Mouse (Mus musculus) layer of hippocampus, adult 2 months (tissue): ENCODE data around the gene B3gat2. TPM values are rescaled to one million over a fixed set of nuclear protein-coding genes. Genes with fewer than 3 reads are reported as not detected.

Experiments used
- DNase-seq, 2 experiments: peaks; one replicate each; pipeline ENCODE4 v3.0.0; 2022; ENCODE audit warnings: low spot score in 2 of 2
- H3K27ac ChIP-seq: fragments of 200-600 bp; 2 replicates; pipeline ENCODE4 v1.8.1; 2022
- H3K4me3 ChIP-seq: fragments of 200-600 bp; 2 replicates; pipeline ENCODE4 v1.8.1; 2022; ENCODE audit warnings: mild to moderate bottlenecking
- CTCF ChIP-seq: fragments of 200-600 bp; conservative IDR thresholded peaks from 2 replicates; pipeline ENCODE4 v1.8.1; 2022; ENCODE audit warnings: antibody characterized with exemption, mild to moderate bottlenecking, moderate library complexity
- long read RNA-seq, 2 experiments: library from polyadenylated mRNA; stranded (forward); transcript quantifications; one replicate each; pipeline ENCODE4 v2.0.0; 2021; ENCODE audit warnings: borderline mapping rate in 2 of 2
- total RNA-seq, 2 experiments: library from RNA; stranded (reverse); gene quantifications; 2 replicates each; pipeline ENCODE4 v1.2.3; 2021

The B3gat2 gene
- 10 to 100 TPM; 12.7 to 13.9 TPM for total RNA-seq
- long read RNA-seq, experiment 1, full-length matches to known transcripts: 2 of 5 reads
- long read RNA-seq, experiment 1, partial matches to known transcripts: 0 of 5 reads
- long read RNA-seq, experiment 1, other reads (novel, unspliced or antisense): 3 of 5 reads
- long read RNA-seq, experiment 2, full-length matches to known transcripts: 4 of 6 reads
- long read RNA-seq, experiment 2, partial matches to known transcripts: 0 of 6 reads
- long read RNA-seq, experiment 2, other reads (novel, unspliced or antisense): 2 of 6 reads

DNA sequence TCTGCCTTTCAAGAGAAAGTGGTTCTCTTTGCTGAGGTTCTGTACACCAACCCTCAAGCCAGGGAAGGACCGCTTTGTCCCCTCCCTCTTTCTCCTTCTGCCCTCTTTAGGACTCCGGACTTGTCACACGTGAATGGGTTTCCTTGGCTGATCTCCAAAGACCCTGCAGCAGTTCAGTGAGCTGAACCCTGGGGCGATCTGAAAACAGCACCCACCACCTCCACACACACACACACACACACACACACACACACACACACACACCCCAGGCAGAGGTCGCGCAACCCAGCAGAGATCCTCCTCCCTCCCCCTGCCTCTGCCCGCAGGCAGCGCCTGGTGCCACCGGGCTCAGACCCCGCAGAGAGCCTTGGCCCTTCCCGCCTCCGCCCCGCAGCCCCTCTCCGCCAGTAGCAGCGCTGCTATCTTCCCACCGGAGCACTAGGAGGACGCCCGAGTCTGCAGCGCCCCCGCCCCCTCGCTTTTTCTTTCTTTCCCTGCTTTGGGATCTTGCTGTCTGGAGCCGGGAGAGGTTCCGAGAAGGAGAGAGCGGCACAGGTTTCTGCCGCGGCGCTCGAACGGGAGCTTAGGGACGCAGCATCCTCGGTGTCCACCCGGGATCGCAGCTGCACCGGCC, at the start of gene B3gat2:
TSS of gene B3gat2 (plus strand) at position 252 of the 634 bp plus-strand sequence.
- H3K27ac ChIP-seq: peak within 1 kb of the TSS; percentile 51; the same call in 1 of the 2 replicates
- peak in 1 of 2 experiments; percentile 18 for DNase-seq
- peak within 1 kb of the TSS; percentile 67 for H3K4me3 ChIP-seq
- no peak for TF ChIP-seq CTCF

DNA sequence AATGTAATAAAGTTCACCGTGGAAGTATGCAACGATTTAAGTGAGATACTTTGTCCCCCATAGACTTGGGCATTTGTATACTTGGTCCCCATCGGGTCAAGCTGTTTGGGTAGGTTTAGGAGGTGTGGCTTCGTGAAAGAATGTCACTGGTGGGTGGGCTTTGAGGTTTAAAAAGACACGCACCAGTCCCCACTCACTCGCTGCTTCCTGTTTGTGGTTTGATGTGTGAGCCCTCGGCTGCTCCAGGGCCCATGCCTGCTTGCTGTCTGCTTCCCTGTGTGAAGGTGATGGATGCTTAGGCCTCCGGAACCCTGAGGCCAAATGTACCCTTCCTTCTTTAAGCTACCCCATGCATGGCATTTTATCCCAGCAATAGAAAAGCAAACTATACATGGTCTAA, 41.2 kb upstream of the B3gat2 start:
- Histone ChIP-seq H3K27ac (no peak overlapping the region), H3K4me3 (no peak overlapping the region)
- DNase-seq: no peak
- no peak for TF ChIP-seq CTCF

DNA sequence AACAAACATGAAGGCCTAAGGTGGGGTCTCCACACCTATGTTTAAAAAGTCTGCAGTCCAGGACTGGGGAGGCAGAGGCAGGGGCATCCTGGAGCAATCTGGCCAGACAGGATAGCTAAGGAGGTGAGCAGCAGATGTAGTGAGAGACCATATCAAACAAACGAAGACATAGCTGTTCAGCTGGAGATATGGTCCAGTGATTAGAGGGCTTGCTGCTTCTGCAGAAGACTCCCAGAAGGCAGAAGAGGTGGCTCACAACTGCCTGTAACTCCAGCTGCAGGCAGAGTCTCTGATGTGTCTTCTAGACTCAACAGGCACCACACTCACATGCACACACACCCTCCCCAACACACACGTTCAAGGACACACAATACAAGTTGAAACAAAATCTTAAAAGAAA, 40.5 kb upstream of the B3gat2 start:
- H3K4me3 ChIP-seq: no peak overlapping the region
- no peak for TF ChIP-seq CTCF
- no peak for DNase-seq
- H3K27ac ChIP-seq: no peak overlapping the region

DNA sequence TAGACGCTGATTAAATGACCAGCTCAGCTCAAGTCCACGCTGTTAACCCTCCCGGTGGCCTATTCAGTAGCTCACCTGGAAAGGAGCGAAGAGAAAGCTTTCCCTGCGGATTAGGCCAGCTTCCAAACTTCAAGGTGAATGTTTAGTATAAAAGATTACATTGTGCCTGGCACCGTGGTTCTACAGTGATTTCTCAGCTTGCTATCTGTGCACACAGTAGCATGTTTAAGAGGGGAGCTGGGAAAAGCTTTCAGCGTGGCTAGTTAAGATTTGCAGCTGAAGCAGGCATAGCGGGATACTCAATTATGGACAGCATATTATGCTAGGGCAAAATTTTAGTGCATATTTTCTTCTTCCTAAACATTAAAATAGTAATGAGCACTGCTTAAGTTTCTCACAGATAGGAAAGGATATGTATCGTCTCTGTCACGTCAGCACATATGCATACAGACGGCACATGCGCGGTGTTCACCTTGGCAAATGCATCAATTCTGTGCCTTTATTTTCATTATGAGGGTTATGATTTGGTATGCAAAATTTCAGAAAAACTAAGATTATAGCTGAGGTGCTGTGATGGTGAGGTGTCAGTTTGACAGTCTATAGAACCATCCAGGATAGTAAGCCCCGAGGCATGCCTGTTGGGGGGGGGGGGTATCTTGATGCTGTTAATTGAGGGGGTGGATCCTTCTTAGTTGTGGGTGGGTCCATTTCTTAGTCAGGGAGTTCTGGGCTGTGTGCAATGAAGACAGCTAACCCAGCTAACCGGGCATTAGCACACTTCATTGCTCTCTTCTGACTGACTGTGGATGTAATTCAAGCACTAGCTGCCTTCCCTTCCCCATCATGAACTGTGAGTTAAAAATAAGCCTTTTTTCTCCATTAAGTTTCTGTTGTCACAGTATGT, 38.8 kb upstream of the B3gat2 start:
- H3K4me3 ChIP-seq: no peak overlapping the region
- no peak overlapping the region for H3K27ac ChIP-seq
- no peak for TF ChIP-seq CTCF

DNA sequence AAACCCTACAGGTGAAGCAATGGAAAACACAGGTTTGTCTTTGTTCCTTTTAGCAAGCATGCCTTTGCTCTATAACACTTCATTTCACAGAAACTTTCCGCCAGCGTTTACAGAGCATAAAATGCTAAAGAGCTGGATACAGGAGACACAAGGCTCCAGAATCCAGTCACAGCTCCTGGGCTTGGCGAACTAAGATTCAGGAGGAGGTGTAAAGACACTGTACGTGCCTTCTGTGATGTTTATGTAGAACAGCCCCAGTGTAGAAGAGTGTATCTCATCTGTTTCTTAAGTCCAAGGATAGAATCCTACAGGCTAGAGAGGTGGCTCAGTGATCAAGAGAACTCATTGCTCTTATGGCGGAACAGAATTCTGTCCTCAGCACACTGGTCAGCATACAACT, 30.2 kb upstream of the B3gat2 start:
- Histone ChIP-seq H3K4me3 (no peak overlapping the region), H3K27ac (no peak overlapping the region)
- TF ChIP-seq CTCF: no peak
- no peak for DNase-seq

More for the DNA sequence above, 38.8 kb upstream of the B3gat2 start:
- DNase-seq: no peak

DNA sequence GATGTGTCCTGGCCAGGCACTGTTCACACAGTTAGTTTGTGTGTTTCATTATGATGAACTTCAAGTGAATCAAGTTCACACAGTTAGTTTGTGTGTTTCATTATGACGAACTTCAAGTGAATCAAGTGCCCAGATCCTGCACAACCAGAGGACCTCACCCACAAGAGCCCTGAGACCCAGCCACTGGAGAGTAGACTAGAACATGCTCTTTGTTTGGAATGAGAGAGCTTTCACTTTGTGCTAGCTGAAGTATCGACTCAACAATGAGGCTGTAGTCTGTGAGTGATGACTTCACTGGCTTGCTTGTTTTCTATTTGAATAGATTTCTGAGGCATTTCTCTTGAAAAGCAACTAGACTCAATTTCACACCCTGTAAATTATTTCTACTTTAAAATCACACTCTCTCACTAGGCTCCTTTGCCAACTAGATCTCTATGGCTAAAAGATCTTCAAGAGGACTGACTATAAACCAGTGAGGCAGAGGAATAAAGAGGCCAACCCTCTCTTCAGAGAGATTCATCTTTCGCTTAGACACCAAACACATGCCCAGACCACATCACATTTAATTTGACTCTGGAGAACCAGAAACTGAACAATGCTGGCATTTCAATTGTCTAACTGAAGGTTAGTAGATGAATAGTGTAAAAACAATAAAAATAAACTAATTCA, 10.6 kb upstream of the B3gat2 start:
- TF ChIP-seq CTCF: no peak
- no peak for DNase-seq
- H3K4me3 ChIP-seq: no peak overlapping the region
- H3K27ac ChIP-seq: no peak overlapping the region

DNA sequence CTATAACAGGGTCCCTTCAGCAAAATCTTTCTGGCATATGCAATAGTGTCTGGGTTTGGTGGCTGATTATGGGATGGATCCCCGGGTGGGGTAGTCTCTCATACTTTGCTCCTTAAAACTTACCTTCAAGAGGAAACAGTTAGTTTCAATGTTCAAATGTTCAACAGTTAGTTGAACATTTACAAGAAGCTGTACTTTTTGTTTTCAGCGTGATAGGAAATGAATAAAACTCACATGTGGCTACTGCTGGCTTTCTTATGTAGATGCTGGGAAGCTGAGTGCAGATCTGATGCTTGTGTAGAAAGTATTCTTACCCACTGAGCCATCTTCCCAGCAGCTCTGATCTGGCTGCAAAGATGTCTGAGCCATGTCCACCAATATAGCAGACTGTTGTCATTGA, 8.5 kb upstream of the B3gat2 start:
- no peak for DNase-seq
- Histone ChIP-seq H3K27ac (no peak overlapping the region), H3K4me3 (no peak overlapping the region)
- no peak for TF ChIP-seq CTCF

DNA sequence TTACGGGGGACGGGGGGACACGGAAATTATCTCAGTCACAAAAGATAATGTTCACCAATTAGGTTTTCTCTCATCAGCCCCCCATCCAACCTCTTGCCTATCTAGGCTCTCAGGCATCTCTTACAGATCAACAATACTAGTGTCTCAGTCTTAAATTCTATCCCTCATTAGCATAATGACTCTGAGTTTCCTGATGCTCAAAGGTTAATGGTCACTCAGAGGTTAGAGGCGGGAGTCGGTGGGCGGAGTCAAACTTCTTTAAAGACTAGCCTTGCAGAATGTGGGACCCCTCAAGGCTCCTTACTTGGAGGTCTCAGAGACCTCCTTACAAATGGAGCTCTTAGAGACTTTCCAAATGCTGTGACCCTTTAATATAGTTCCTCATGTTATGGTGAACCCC, 8.0 kb upstream of the B3gat2 start:
- no peak overlapping the region for H3K4me3 ChIP-seq
- no peak for DNase-seq
- TF ChIP-seq CTCF: no peak
- H3K27ac ChIP-seq: no peak overlapping the region

DNA sequence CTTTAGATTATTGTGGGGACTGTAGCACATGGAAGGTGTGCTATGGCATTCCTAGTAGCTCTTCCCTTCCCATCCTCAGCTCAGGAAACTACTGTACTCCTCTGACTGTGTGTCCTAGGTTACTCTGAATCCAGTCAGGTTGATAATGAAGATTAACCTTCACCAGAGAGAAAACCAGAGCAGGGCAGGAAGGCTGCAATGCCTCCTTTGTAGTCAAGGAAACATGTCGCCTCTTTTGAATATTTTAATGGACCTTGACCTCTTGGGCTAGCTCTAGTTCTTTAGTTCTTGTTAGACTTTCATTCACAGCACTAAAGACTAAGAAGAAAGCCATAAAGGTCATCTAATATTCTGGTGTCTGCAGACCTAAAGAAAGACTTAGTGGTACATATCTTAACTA, 7.2 kb upstream of the B3gat2 start:
- TF ChIP-seq CTCF: no peak
- Histone ChIP-seq H3K27ac (no peak overlapping the region), H3K4me3 (no peak overlapping the region)
- DNase-seq: no peak

DNA sequence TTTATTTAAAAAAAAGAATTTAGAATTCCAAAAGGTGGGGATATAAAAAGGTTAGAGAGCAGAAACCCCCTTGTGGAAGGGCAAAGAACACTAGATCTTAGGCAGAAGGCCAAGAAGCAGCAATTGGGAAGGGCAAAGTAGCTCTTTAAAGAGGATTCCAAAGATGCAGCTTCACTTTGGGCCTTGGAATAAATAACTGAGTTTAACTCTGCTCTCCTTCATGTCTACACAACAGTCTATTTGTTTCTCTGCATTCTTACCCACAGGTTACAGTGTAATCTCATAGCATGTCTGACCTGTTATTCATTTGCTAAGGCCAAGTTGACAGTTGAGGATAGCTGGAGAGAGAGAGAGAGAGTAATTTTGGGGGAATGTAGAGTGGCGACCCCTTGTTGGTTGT, 6.6 kb upstream of the B3gat2 start:
- DNase-seq: no peak
- no peak overlapping the region for H3K4me3 ChIP-seq
- H3K27ac ChIP-seq: no peak overlapping the region
- no peak for TF ChIP-seq CTCF

DNA sequence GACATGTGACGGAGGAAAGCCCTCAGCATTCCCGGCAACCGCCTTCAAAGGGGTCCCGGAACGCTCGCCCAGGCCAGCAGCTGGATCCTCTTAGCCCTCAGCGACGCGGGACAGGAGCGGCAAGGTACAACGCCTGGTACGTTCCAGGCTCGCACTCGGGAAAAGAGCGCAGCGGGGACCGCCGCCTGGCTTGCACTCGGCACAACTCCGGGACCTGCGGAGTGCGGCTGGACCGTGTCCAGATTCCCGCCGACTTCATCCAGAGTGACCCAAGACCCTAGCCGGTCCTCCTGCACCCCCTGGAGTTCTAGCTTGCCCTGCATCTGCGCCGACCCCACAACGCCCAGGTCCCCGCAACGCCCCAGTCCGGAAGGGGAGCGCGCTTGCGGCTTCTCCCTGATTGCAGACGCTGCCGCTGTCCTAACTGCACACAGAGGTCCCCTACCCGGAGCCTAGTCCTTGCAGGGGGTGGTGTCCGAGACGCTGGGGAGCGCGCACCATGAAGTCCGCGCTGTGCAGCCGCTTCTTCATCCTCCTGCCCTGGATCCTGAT, 659 bp downstream of the B3gat2 start:
- Histone ChIP-seq H3K4me3 (peak overlapping the region; percentile 67), H3K27ac (peak overlapping the region; percentile 51; the same call in 1 of the 2 replicates)
- peak in 1 of 2 experiments; percentile 15 for DNase-seq
- TF ChIP-seq CTCF: no peak

DNA sequence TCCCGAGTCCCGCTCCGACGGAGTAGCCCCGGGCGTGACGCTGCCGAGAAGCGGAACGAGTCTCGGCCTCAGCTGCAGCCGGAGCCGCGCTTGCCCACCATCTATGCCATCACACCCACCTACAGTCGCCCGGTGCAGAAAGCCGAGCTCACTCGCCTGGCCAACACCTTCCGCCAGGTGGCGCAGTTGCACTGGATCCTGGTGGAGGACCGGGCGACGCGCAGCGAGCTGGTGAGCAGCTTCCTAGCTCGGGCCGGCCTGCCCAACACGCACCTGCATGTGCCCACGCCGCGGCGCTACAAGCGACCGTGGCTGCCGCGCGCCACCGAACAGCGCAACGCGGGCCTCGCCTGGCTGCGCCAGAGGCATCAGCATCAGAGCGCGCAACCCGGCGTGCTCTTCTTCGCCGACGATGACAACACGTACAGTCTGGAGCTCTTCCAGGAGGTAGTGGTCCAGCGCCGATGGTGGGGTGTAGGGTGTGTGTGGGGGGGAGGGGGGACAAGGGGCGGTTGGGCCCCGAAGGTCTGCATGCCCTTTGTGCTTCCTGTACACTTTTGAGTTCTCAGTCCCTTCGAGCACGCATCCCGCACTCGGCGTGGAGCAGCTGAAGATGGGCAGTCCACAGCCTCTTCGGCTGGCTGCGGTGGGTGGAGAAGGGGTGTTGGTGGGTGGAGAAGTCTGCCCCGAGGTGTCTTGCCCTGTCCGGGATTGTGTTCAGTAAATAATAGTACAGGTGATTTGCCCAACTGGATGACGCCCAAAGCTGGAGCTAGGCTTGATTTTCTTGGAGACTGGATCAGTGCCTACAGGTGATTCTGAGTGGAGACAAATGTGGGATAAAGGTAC, 1.5 kb downstream of the B3gat2 start:
- H3K27ac ChIP-seq: peak overlapping the region; percentile 51
- DNase-seq: peak; percentile 91 to 97
- peak; percentile 92 for TF ChIP-seq CTCF
- H3K4me3 ChIP-seq: peak overlapping the region; percentile 67
